Mouse (Mus musculus): Measurements from ENCODE around the gene Lgr6. TPM values are rescaled to one million over a fixed set of nuclear protein-coding genes. Genes with fewer than 3 reads are reported as not detected.
"Not testable (repeated sequence)": the region's sequence is repeated elsewhere in the genome, so short reads cannot be mapped to it uniquely, and the experiment has no call there.

Lgr6 gene
- polyA plus RNA-seq, 1 experiment from 2014 or later: 1.2 TPM

- 70% methylated on average over 2 of the region's 2 CpGs for WGBS
- Histone ChIP-seq H3K36me3 (replicated peaks; ENCODE audit: control insufficient read depth, insufficient read depth) (no peaks in the 10 kb centered on the region), H3K9ac (no peak overlapping the region), H3K4me2 (replicated peaks) (no peak overlapping the region), H3K9me3 (ENCODE audit: control insufficient read depth, low read length) (no peaks in the 10 kb centered on the region), H3K27me3 (ENCODE audit: control insufficient read depth, insufficient read depth, low read length) (no peaks in the 10 kb centered on the region), H3K4me3 (replicated peaks; ENCODE audit: low read length) (no peak overlapping the region), H3K4me1 (replicated peaks; ENCODE audit: control insufficient read depth, insufficient read depth, low read length) (0 out of 2 replicates have a peak, but pooled peaks cover 3% of the 10 kb centered on the region), H3K27ac (no peak overlapping the region)
- DNase-seq (ENCODE audit: low spot score) (no peak), ATAC-seq (ENCODE audit: low FRiP score) (no peak)
These were observed 25.4 kb upstream of the Lgr6 start for GRCm38 (mm10) chr1:135130376-135131018.

- Histone ChIP-seq H3K27ac (no peak overlapping the region), H3K4me1 (replicated peaks; ENCODE audit: control insufficient read depth, insufficient read depth, low read length) (0 out of 2 replicates have a peak, but pooled peaks cover 3% of the 10 kb centered on the region), H3K9ac (no peak overlapping the region), H3K9me3 (ENCODE audit: control insufficient read depth, low read length) (no peaks in the 10 kb centered on the region), H3K4me3 (replicated peaks; ENCODE audit: low read length) (no peak overlapping the region), H3K36me3 (replicated peaks; ENCODE audit: control insufficient read depth, insufficient read depth) (no peaks in the 10 kb centered on the region), H3K4me2 (replicated peaks) (no peak overlapping the region), H3K27me3 (ENCODE audit: control insufficient read depth, insufficient read depth, low read length) (no peaks in the 10 kb centered on the region)
- WGBS: 61% methylated on average over 9 of the region's 9 CpGs
- no peak for DNase-seq (ENCODE audit: low spot score)
- ATAC-seq (ENCODE audit: low FRiP score): no peak
These were observed 24.6 kb upstream of the Lgr6 start for GRCm38 (mm10) chr1:135129543-135130183.

- ATAC-seq (ENCODE audit: low FRiP score) (no peak), DNase-seq (ENCODE audit: low spot score) (no peak)
- no peaks in the 10 kb centered on the region for H3K36me3 ChIP-seq (replicated peaks; ENCODE audit: control insufficient read depth, insufficient read depth)
- no peaks in the 10 kb centered on the region for H3K27me3 ChIP-seq (ENCODE audit: control insufficient read depth, insufficient read depth, low read length)
- no peak overlapping the region for H3K27ac ChIP-seq
- 31% methylated on average over 9 of the region's 9 CpGs for WGBS
- no peaks in the 10 kb centered on the region for H3K9me3 ChIP-seq (ENCODE audit: control insufficient read depth, low read length)
- no peak overlapping the region for H3K9ac ChIP-seq
- H3K4me3 ChIP-seq (replicated peaks; ENCODE audit: low read length): no peak overlapping the region
- H3K4me1 ChIP-seq (replicated peaks; ENCODE audit: control insufficient read depth, insufficient read depth, low read length): 0 out of 2 replicates have a peak, but pooled peaks cover 3% of the 10 kb centered on the region
- H3K4me2 ChIP-seq (replicated peaks): no peak overlapping the region
These were observed 23.9 kb upstream of the Lgr6 start for GRCm38 (mm10) chr1:135128986-135129385.

- DNase-seq (ENCODE audit: low spot score): no peak
- Histone ChIP-seq H3K9me3 (ENCODE audit: control insufficient read depth, low read length) (no peaks in the 10 kb centered on the region), H3K36me3 (replicated peaks; ENCODE audit: control insufficient read depth, insufficient read depth) (no peaks in the 10 kb centered on the region), H3K27me3 (ENCODE audit: control insufficient read depth, insufficient read depth, low read length) (no peaks in the 10 kb centered on the region), H3K9ac (no peak overlapping the region), H3K4me3 (replicated peaks; ENCODE audit: low read length) (no peak overlapping the region), H3K4me2 (replicated peaks) (no peak overlapping the region), H3K4me1 (replicated peaks; ENCODE audit: control insufficient read depth, insufficient read depth, low read length) (0 out of 2 replicates have a peak, but pooled peaks cover 3% of the 10 kb centered on the region), H3K27ac (no peak overlapping the region)
- no peak for ATAC-seq (ENCODE audit: low FRiP score)
- 52% methylated on average over 6 of the region's 6 CpGs for WGBS
These were observed 22.9 kb upstream of the Lgr6 start for GRCm38 (mm10) chr1:135128011-135128441.

GRCm38 (mm10) chr1:135126443-135127027 lies 21.5 kb upstream of the Lgr6 start:
- Histone ChIP-seq H3K27ac (no peak overlapping the region), H3K9ac (no peak overlapping the region), H3K4me3 (replicated peaks; ENCODE audit: low read length) (no peak overlapping the region), H3K4me2 (replicated peaks) (no peak overlapping the region), H3K4me1 (replicated peaks; ENCODE audit: control insufficient read depth, insufficient read depth, low read length) (0 out of 2 replicates have a peak, but pooled peaks cover 3% of the 10 kb centered on the region), H3K9me3 (ENCODE audit: control insufficient read depth, low read length) (no peaks in the 10 kb centered on the region), H3K27me3 (ENCODE audit: control insufficient read depth, insufficient read depth, low read length) (no peaks in the 10 kb centered on the region), H3K36me3 (replicated peaks; ENCODE audit: control insufficient read depth, insufficient read depth) (no peaks in the 10 kb centered on the region)
- 56% methylated on average over 4 of the region's 4 CpGs for WGBS
- 0 out of 2 replicates have a peak, but pooled peaks have one; percentile 14 for ATAC-seq (ENCODE audit: low FRiP score)
- no peak for DNase-seq (ENCODE audit: low spot score)

- H3K36me3 ChIP-seq (replicated peaks; ENCODE audit: control insufficient read depth, insufficient read depth): no peaks in the 10 kb centered on the region
- H3K9ac ChIP-seq: no peak overlapping the region
- H3K27ac ChIP-seq: no peak overlapping the region
- no peaks in the 10 kb centered on the region for H3K27me3 ChIP-seq (ENCODE audit: control insufficient read depth, insufficient read depth, low read length)
- ATAC-seq (ENCODE audit: low FRiP score): no peak
- DNase-seq (ENCODE audit: low spot score): peak; percentile 45
- no peak overlapping the region for H3K4me3 ChIP-seq (replicated peaks; ENCODE audit: low read length)
- H3K9me3 ChIP-seq (ENCODE audit: control insufficient read depth, low read length): no peaks in the 10 kb centered on the region
- H3K4me1 ChIP-seq (replicated peaks; ENCODE audit: control insufficient read depth, insufficient read depth, low read length): 0 out of 2 replicates have a peak, but pooled peaks cover 3% of the 10 kb centered on the region
- H3K4me2 ChIP-seq (replicated peaks): no peak overlapping the region
- WGBS: 61% methylated on average over 8 of the region's 8 CpGs
These were observed 20.9 kb upstream of the Lgr6 start for GRCm38 (mm10) chr1:135125990-135126389.

- Histone ChIP-seq H3K4me1 (replicated peaks; ENCODE audit: control insufficient read depth, insufficient read depth, low read length) (0 out of 2 replicates have a peak, but pooled peaks cover 3% of the 10 kb centered on the region), H3K4me2 (replicated peaks) (no peak overlapping the region), H3K27me3 (ENCODE audit: control insufficient read depth, insufficient read depth, low read length) (no peaks in the 10 kb centered on the region), H3K4me3 (replicated peaks; ENCODE audit: low read length) (no peak overlapping the region), H3K36me3 (replicated peaks; ENCODE audit: control insufficient read depth, insufficient read depth) (no peaks in the 10 kb centered on the region), H3K27ac (no peak overlapping the region), H3K9ac (no peak overlapping the region), H3K9me3 (ENCODE audit: control insufficient read depth, low read length) (no peaks in the 10 kb centered on the region)
- DNase-seq (ENCODE audit: low spot score) (no peak), ATAC-seq (ENCODE audit: low FRiP score) (no peak)
- WGBS: 92% methylated on average over 8 of the region's 8 CpGs
These were observed 19.7 kb upstream of the Lgr6 start for GRCm38 (mm10) chr1:135124573-135125363.

GRCm38 (mm10) chr1:135112661-135113060 lies 7.6 kb upstream of the Lgr6 start:
- H3K27me3 ChIP-seq (ENCODE audit: control insufficient read depth, insufficient read depth, low read length): no peaks in the 10 kb centered on the region
- no peaks in the 10 kb centered on the region for H3K9me3 ChIP-seq (ENCODE audit: control insufficient read depth, low read length)
- H3K9ac ChIP-seq: no peak overlapping the region
- WGBS: 11% methylated on average over 8 of the region's 8 CpGs
- no peak overlapping the region for H3K4me2 ChIP-seq (replicated peaks)
- no peaks in the 10 kb centered on the region for H3K4me1 ChIP-seq (replicated peaks; ENCODE audit: control insufficient read depth, insufficient read depth, low read length)
- ATAC-seq (ENCODE audit: low FRiP score) (peak; percentile 25), DNase-seq (ENCODE audit: low spot score) (peak; percentile 65)
- no peak overlapping the region for H3K4me3 ChIP-seq (replicated peaks; ENCODE audit: low read length)
- H3K27ac ChIP-seq: no peak overlapping the region
- H3K36me3 ChIP-seq (replicated peaks; ENCODE audit: control insufficient read depth, insufficient read depth): no peaks in the 10 kb centered on the region

- not testable (repeated sequence) for DNase-seq (ENCODE audit: low spot score); H3K27me3 ChIP-seq (ENCODE audit: control insufficient read depth, insufficient read depth, low read length); H3K4me3 ChIP-seq (replicated peaks; ENCODE audit: low read length); H3K4me1 ChIP-seq (replicated peaks; ENCODE audit: control insufficient read depth, insufficient read depth, low read length); H3K27ac ChIP-seq; H3K9ac ChIP-seq; H3K36me3 ChIP-seq (replicated peaks; ENCODE audit: control insufficient read depth, insufficient read depth); ATAC-seq (ENCODE audit: low FRiP score); H3K9me3 ChIP-seq (ENCODE audit: control insufficient read depth, low read length); H3K4me2 ChIP-seq (replicated peaks)
- 70% methylated on average over 4 of the region's 5 CpGs for WGBS
These were observed 6.2 kb upstream of the Lgr6 start for GRCm38 (mm10) chr1:135111271-135111670.

All from hindbrain, embryonic 14.5 days (tissue).